Mouse (Mus musculus) heart, postnatal 0 days (tissue): Measurements from ENCODE around the gene Abca16. TPM values are rescaled to one million over a fixed set of nuclear protein-coding genes. Genes with fewer than 3 reads are reported as not detected.

Experiments
- ATAC-seq: fragments of 200-750 bp; cut with Nextera tagmentation; 2 replicates; pipeline ENCODE4 v1.8.0; 2017; ENCODE audit warnings: low read depth, moderate number of reproducible peaks, moderate library complexity; ENCODE audit not compliant: insufficient read depth
- DNase-seq: peaks from one replicate; pipeline ENCODE4 v3.0.0-alpha.2; 2016; ENCODE audit warnings: low spot score
- H3K27ac ChIP-seq: fragments of 300-500 bp; sonication (generic); 2 replicates; pipeline ENCODE4 v1.5.1; 2014; ENCODE audit warnings: low read depth, mild to moderate bottlenecking
- H3K27me3 ChIP-seq: fragments of 300-500 bp; sonication (generic); 2 replicates; pipeline ENCODE4 v1.6.1; 2014; ENCODE audit warnings: low read length, mixed read lengths; ENCODE audit not compliant: control insufficient read depth, insufficient read depth
- H3K36me3 ChIP-seq: fragments of 300-500 bp; sonication (generic); replicated peaks from 2 replicates; pipeline ENCODE4 v1.6.1; 2014; ENCODE audit warnings: low read length, mixed read lengths; ENCODE audit not compliant: control insufficient read depth, insufficient read depth
- H3K4me1 ChIP-seq: fragments of 300-500 bp; sonication (generic); 2 replicates; pipeline ENCODE4 v1.6.1; 2014; ENCODE audit warnings: antibody characterized with exemption; ENCODE audit not compliant: control insufficient read depth, insufficient read depth
- H3K4me2 ChIP-seq: fragments of 300-500 bp; sonication (generic); 2 replicates; pipeline ENCODE4 v1.6.1; 2014; ENCODE audit warnings: low read depth, mild to moderate bottlenecking, low read length, moderate library complexity
- H3K4me3 ChIP-seq: fragments of 300-500 bp; sonication (generic); 2 replicates; pipeline ENCODE4 v1.5.1; 2014; ENCODE audit warnings: low read depth, low read length
- H3K9ac ChIP-seq: fragments of 300-500 bp; sonication (generic); replicated peaks from 2 replicates; pipeline ENCODE4 v1.6.1; 2014; ENCODE audit warnings: low read depth, low read length, mixed read lengths
- H3K9me3 ChIP-seq: fragments of 300-500 bp; sonication (generic); replicated peaks from 2 replicates; pipeline ENCODE4 v1.6.1; 2016; ENCODE audit warnings: low read length; ENCODE audit not compliant: control insufficient read depth
- CTCF ChIP-seq: IDR thresholded peaks from 2 replicates; pipeline ENCODE4 v1.5.1; 2016; ENCODE audit warnings: antibody characterized with exemption, control low read depth, low read depth
- EP300 ChIP-seq: IDR thresholded peaks from 2 replicates; pipeline ENCODE4 v1.6.1; 2016; ENCODE audit warnings: antibody characterized with exemption, low read depth
- WGBS: fragments of 180-500 bp; shearing (Covaris S2); extraction: QIAGEN DNeasy Blood & Tissue Kit; methylation state at CpG from one replicate; pipeline ENCODE4 v1.1.7; 2014; 5-methylcytosine and 5-hydroxymethylcytosine counted together
- polyA plus RNA-seq: library from polyadenylated mRNA; unstranded; fragments of >200 nt; fragmentation: Nextera tagmentation; extraction: Ambion mirVana; gene quantifications from 2 replicates; pipeline ENCODE4 v1.2.1, GENCODE M21; 2015
- total RNA-seq: library from RNA; depleted of rRNA; stranded (reverse); fragments of >200 nt; gene quantifications from 2 replicates; pipeline ENCODE4 v1.2.3, GENCODE M21; 2014; ENCODE audit warnings: low replicate concordance; rRNA removed

Abca16 gene
- total and polyA plus RNA-seq, 2 experiments from 2014 or later, result not detected

DNA sequence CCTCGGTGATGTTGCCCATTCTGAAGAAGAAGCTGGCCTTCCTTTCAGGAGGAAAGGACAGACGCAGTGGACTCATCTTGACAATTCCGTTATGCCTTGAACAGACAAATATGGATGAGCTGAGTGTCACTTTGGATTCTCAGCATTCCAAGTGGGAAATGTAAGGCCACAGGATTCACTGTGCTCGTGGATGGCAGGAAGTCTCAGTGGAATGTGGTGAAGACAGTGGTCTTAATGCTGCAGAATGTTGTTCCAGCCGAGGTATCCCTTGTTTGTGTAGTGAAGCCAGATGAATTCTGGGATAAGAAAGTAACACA, 95.2 kb downstream of the Abca16 start:
- H3K9me3 ChIP-seq, result no peaks in the 10 kb centered on the region
- WGBS, result 21% methylated on average over 5 of the region's 5 CpGs
- DNase-seq (no peak), ATAC-seq (no peak)
- H3K4me3 ChIP-seq, result peak overlapping the region; percentile 36
- H3K4me1 ChIP-seq, result no peaks in the 10 kb centered on the region
- H3K36me3 ChIP-seq, result no peaks in the 10 kb centered on the region
- peak overlapping the region; percentile 39; the same call in 1 of the 2 replicates for H3K9ac ChIP-seq
- H3K4me2 ChIP-seq, result peak overlapping the region; percentile 71
- no peak overlapping the region for H3K27ac ChIP-seq
- TF ChIP-seq EP300 (no peak), CTCF (no peak)
- H3K27me3 ChIP-seq, result no peaks in the 10 kb centered on the region

DNA sequence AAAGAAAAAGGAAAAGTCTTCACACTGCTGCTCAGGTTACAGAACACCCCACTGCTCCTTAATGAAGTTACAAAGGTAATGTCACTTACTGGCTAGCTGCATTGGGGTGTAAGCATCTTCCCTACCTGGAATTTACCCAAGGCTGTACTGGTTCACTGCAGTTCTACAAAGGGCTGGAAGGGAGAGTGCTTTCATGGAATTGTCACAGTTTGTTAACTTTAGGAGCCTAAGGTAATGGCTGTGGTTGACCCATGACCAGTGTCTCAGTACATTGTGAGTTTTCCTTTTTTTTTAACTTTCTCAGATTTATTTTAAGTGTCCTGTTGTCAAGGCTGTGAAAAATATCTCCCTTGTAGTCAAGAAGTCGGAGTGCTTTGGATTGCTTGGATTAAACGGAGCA, 125.4 kb downstream of the Abca16 start:
- Histone ChIP-seq H3K27me3 (no peaks in the 10 kb centered on the region), H3K9me3 (no peaks in the 10 kb centered on the region), H3K4me1 (no peaks in the 10 kb centered on the region), H3K36me3 (no peaks in the 10 kb centered on the region), H3K9ac (no peak overlapping the region), H3K4me2 (no peak overlapping the region), H3K27ac (no peak overlapping the region), H3K4me3 (no peak overlapping the region)
- no peak for ATAC-seq
- no peak for TF ChIP-seq EP300
- DNase-seq, result no peak
- WGBS, result 65% methylated on average over 2 of the region's 2 CpGs

DNA sequence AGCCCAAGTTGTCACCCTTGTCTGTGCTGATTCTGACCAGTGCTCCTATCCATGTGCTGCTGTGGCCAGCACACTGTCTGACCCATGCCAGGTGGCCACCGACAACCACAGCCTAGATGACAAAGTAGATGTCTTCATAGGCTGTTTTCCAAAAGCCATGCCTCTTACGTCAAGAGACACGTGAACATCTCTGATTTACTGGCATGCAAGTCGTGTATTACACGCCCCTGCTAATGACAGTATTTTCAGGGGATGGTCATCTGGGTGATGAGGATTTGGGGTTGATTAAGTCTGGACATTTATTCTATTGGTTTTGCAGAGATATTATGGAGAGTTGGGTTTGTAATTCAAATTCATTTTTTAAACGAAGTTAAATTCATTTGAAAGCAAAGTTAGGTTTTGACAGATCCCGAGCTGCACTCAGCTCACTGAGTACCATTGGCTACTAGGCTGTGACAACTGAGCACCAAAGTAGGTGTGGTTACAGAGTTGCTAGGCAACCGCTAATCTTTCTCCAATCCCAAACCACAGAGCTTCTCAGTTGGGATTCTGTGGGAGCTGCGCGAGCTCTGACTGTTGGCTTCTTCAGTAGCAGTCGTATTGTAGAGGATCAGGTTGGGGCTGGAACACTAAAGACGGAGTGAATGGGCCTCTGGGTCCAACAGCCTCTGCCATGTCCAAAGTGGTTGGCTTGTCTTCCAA, 143.2 kb downstream of the Abca16 start:
- H3K4me2 ChIP-seq, result no peak overlapping the region
- DNase-seq (no peak), ATAC-seq (no peak)
- H3K4me3 ChIP-seq, result no peak overlapping the region
- 46% methylated on average over 12 of the region's 12 CpGs for WGBS
- no peak overlapping the region for H3K9ac ChIP-seq
- no peaks in the 10 kb centered on the region for H3K27me3 ChIP-seq
- no peaks in the 10 kb centered on the region for H3K9me3 ChIP-seq
- H3K27ac ChIP-seq, result no peak overlapping the region
- H3K36me3 ChIP-seq, result no peaks in the 10 kb centered on the region
- TF ChIP-seq EP300 (no peak), CTCF (no peak)
- H3K4me1 ChIP-seq, result no peaks in the 10 kb centered on the region

DNA sequence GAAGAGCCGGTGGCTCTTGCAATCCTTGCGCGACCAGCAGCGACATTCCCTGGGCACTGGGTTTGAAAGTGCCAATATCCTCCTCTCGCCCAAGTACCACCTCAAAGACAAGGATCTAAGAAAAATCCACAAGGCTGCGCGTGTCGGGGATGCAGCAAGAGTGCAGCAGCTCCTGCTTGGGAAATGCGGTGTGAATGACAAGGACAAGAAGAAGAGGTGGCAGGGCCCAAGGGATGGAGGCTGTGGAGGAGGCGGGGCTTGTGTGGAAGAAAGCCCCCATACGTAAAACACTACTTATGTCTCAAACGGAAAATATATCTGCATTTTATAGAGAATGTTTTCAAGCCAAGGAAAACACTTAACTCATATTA, 143.7 kb downstream of the Abca16 start:
- DNase-seq (no peak), ATAC-seq (no peak)
- H3K27ac ChIP-seq, result no peak overlapping the region
- H3K36me3 ChIP-seq, result no peaks in the 10 kb centered on the region
- no peak overlapping the region for H3K9ac ChIP-seq
- H3K27me3 ChIP-seq, result no peaks in the 10 kb centered on the region
- H3K4me2 ChIP-seq, result no peak overlapping the region
- H3K9me3 ChIP-seq, result no peaks in the 10 kb centered on the region
- 48% methylated on average over 12 of the region's 12 CpGs for WGBS
- H3K4me3 ChIP-seq, result no peak overlapping the region
- H3K4me1 ChIP-seq, result no peaks in the 10 kb centered on the region
- no peak for TF ChIP-seq CTCF
- no peak for TF ChIP-seq EP300

DNA sequence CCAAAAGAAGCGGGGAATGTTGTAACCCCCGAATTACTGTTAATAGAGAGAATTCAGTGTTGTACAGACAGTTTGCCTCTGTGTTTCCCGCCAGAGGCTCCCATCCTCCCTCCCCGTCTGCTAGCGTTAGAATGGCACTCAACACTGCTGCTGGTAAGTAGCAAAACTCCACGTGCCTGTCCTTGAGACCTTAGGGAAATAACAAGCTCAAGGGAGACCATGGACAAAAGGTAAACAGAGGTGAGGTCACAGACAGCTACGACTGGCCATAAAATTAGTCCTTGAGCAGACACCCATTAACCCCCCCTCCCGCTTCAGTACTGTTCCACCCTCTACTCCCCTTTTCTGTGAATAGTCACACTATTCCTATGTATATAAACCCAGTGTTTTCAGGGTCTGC, 157.9 kb downstream of the Abca16 start:
- H3K4me1 ChIP-seq, result no peaks in the 10 kb centered on the region
- H3K9me3 ChIP-seq, result no peaks in the 10 kb centered on the region
- no peaks in the 10 kb centered on the region for H3K36me3 ChIP-seq
- no peak overlapping the region for H3K4me2 ChIP-seq
- H3K27ac ChIP-seq, result no peak overlapping the region
- no peak overlapping the region for H3K4me3 ChIP-seq
- DNase-seq (no peak), ATAC-seq (no peak)
- WGBS, result 68% methylated on average over 8 of the region's 8 CpGs
- H3K27me3 ChIP-seq, result no peaks in the 10 kb centered on the region
- no peak for TF ChIP-seq EP300
- TF ChIP-seq CTCF, result no peak
- no peak overlapping the region for H3K9ac ChIP-seq

DNA sequence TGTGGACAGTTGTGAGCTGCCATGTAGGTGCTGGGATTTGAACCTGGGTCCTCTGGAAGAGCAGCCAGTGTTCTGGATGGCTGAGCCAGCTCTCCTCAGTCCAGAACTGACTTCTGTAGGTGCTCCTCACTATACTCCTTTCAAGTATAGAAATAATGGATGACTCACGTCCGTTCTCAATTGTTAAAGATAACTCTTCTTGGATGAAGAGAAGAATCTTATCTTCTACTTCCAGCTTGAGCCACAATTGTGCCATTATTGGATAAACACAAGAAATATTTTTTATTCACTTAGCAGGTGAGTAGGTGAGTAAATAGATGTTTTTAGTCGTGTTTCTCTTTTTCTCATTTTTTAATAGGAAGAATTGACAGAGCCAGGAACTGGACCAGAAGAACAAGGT, 167.1 kb downstream of the Abca16 start:
- ATAC-seq (no peak), DNase-seq (no peak)
- Histone ChIP-seq H3K9ac (no peak overlapping the region), H3K4me2 (no peak overlapping the region), H3K27me3 (no peaks in the 10 kb centered on the region), H3K4me3 (no peak overlapping the region), H3K27ac (no peak overlapping the region), H3K9me3 (no peaks in the 10 kb centered on the region), H3K36me3 (no peaks in the 10 kb centered on the region), H3K4me1 (no peaks in the 10 kb centered on the region)
- 40% methylated on average over 3 of the region's 3 CpGs for WGBS
- TF ChIP-seq CTCF (no peak), EP300 (no peak)

Other genes with a start within 250 kb of the Abca16 start
- not detected in 2 replicates for gene Anks4b, start 235.8 kb upstream of the Abca16 start, total RNA-seq
- not detected in 2 replicates for gene Anks4b, start 235.8 kb upstream of the Abca16 start, polyA plus RNA-seq
- 0.19 TPM in 1 of 2 replicates, not detected in the other for gene Crym, start 207.5 kb upstream of the Abca16 start, total RNA-seq
- gene Crym, start 207.5 kb upstream of the Abca16 start, polyA plus RNA-seq, result 0.45 and 1.0 TPM in 2 replicates
- not detected in 2 replicates for gene Abca14, start 205.7 kb upstream of the Abca16 start, total RNA-seq
- not detected in 2 replicates for gene Abca14, start 205.7 kb upstream of the Abca16 start, polyA plus RNA-seq
- gene Abca15, start 81.0 kb upstream of the Abca16 start, total RNA-seq, result not detected in 2 replicates
- not detected in 2 replicates for gene Abca15, start 81.0 kb upstream of the Abca16 start, polyA plus RNA-seq
- 734 and 751 TPM in 2 replicates for gene Uqcrc2, start 225.5 kb downstream of the Abca16 start, total RNA-seq
- gene Uqcrc2, start 225.5 kb downstream of the Abca16 start, polyA plus RNA-seq, result 791 and 812 TPM in 2 replicates